Mouse (Mus musculus) layer of hippocampus, adult 9-11 months (tissue): ENCODE data around the gene Tmem150b.

Experiments used
- DNase-seq: peaks from one replicate; pipeline ENCODE4 v3.0.0; 2022

Gene Tmem150b

GRCm38 (mm10) chr7:4725169-4725568 lies at the start of gene Tmem150b:
Gene Tmem150b (minus strand): TSS chr7:4725249.
- DNase-seq, result no peak

GRCm38 (mm10) chr7:4771202-4771601 lies 46.2 kb upstream of the Tmem150b start, which contains the start of gene Fam71e2:
Gene Fam71e2 (minus strand): TSS chr7:4771302.
- DNase-seq, result no peak

GRCm38 (mm10) chr7:4764946-4765710 lies 40.1 kb upstream of the Tmem150b start:
- DNase-seq, result peak; percentile 39

GRCm38 (mm10) chr7:4759670-4760069 lies 34.6 kb upstream of the Tmem150b start:
- DNase-seq, result no peak

- peak; percentile 71 for DNase-seq
Observed at GRCm38 (mm10) chr7:4752821-4753570, 27.9 kb upstream of the Tmem150b start, which contains the start of gene Cox6b2. Gene Cox6b2 (minus strand): TSS chr7:4753094.

- no peak for DNase-seq
Observed at GRCm38 (mm10) chr7:4751971-4752820, 27.1 kb upstream of the Tmem150b start.

- no peak for DNase-seq
Observed at GRCm38 (mm10) chr7:4749169-4749568, 24.1 kb upstream of the Tmem150b start.

- DNase-seq, result no peak
Observed at GRCm38 (mm10) chr7:4748321-4748720, 23.3 kb upstream of the Tmem150b start.

- DNase-seq, result no peak
Observed at GRCm38 (mm10) chr7:4747156-4747899, 22.3 kb upstream of the Tmem150b start.

- DNase-seq, result no peak
Observed at GRCm38 (mm10) chr7:4746326-4746980, 21.4 kb upstream of the Tmem150b start.

- no peak for DNase-seq
Observed at GRCm38 (mm10) chr7:4744886-4745285, 19.8 kb upstream of the Tmem150b start.

GRCm38 (mm10) chr7:4743354-4743753 lies 18.3 kb upstream of the Tmem150b start:
- no peak for DNase-seq

GRCm38 (mm10) chr7:4742482-4742819 lies 17.4 kb upstream of the Tmem150b start:
- no peak for DNase-seq

GRCm38 (mm10) chr7:4741672-4742481 lies 16.8 kb upstream of the Tmem150b start:
- DNase-seq, result no peak

- peak; percentile 31 for DNase-seq
Observed at GRCm38 (mm10) chr7:4741151-4741550, 16.1 kb upstream of the Tmem150b start.

GRCm38 (mm10) chr7:4740309-4740727 lies 15.3 kb upstream of the Tmem150b start:
- DNase-seq, result no peak

GRCm38 (mm10) chr7:4739544-4740275 lies 14.7 kb upstream of the Tmem150b start, which contains the start of gene Kmt5c:
Gene Kmt5c (plus strand): TSS chr7:4740115.
- DNase-seq, result peak; percentile 100

GRCm38 (mm10) chr7:4739041-4739543 lies 14.0 kb upstream of the Tmem150b start:
- DNase-seq, result no peak

GRCm38 (mm10) chr7:4732968-4733392 lies 7.9 kb upstream of the Tmem150b start:
- DNase-seq, result no peak

- DNase-seq, result no peak
Observed at GRCm38 (mm10) chr7:4731090-4731489, 6.0 kb upstream of the Tmem150b start.
